Mouse (Mus musculus) spleen, adult 2 months (tissue): ENCODE data around the gene Rpl37.

Experiments used
- CTCF ChIP-seq: fragments of 200-500 bp; IDR thresholded peaks from 2 replicates; pipeline ENCODE4 v1.5.1; 2011; ENCODE audit warnings: mild to moderate bottlenecking, inconsistent platforms; ENCODE audit not compliant: insufficient read depth, insufficient read length, insufficient replicate concordance; ENCODE audit errors: extremely low read depth
- POLR2A ChIP-seq: fragments of 200-500 bp; IDR thresholded peaks from 2 replicates; pipeline ENCODE4 v1.6.1; 2011; ENCODE audit warnings: low read depth, low read length, inconsistent platforms

- no peak for TF ChIP-seq CTCF
- TF ChIP-seq POLR2A, result no peak
These were observed 28.9 kb downstream of the Rpl37 start for GRCm38 (mm10) chr15:5145196-5145945.
